Mouse (Mus musculus): ENCODE results near the gene Psen2.

Gene Psen2

GRCm38 (mm10) chr1:180274725-180275308 lies 11.6 kb upstream of the Psen2 start:
- peak; percentile 87 for DNase-seq (ENCODE audit: low read depth, low spot score)

GRCm38 (mm10) chr1:180269033-180269432 lies 5.8 kb upstream of the Psen2 start:
- DNase-seq (ENCODE audit: low read depth, low spot score) = no peak

GRCm38 (mm10) chr1:180268249-180269031 lies 5.2 kb upstream of the Psen2 start:
- peak; percentile 93 for DNase-seq (ENCODE audit: low read depth, low spot score)

GRCm38 (mm10) chr1:180267151-180267550 lies 3.9 kb upstream of the Psen2 start:
- no peak for DNase-seq (ENCODE audit: low read depth, low spot score)

- no peak for DNase-seq (ENCODE audit: low read depth, low spot score)
Measured at GRCm38 (mm10) chr1:180265399-180265798, 2.2 kb upstream of the Psen2 start.

DNA sequence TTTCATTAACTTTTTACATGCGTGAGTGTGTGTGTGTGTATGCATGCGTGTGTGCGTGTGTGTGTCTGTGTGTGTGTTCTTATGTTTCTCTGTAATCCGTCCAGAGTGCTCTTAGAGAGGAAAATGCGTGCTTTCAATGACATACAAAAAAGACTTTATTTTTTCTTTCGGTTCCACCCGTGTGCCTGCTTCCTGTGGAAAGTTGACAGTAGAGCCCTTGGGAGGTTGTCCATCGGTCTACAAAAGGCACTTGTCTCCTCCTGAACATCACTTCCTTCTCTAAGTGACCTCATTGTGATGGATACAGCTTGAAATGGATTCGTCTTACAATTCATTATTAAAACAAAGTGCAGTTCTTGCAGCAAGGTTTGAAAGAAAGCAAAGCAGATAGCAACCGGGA lies 1.6 kb upstream of the Psen2 start:
- DNase-seq (ENCODE audit: low read depth, low spot score) = no peak

DNA sequence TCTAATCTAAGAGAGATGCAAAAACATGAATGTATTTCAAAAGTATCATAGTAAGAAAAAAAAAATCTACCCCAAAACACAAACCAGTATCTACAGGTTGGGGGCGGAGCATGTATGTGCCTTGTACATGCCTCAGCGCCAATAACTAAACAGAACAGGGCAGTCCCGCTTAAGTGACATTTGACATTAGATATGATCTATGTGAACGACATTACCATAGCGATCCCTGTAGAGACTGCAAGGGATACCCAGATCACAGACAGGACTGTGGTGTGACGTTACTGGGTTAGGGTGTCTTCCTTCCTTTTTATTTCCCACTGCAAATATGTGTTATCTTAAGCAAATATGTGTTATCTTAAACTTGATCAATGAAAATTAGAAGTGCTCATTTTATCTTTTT lies 1.2 kb upstream of the Psen2 start:
- DNase-seq (ENCODE audit: low read depth, low spot score) = no peak

DNA sequence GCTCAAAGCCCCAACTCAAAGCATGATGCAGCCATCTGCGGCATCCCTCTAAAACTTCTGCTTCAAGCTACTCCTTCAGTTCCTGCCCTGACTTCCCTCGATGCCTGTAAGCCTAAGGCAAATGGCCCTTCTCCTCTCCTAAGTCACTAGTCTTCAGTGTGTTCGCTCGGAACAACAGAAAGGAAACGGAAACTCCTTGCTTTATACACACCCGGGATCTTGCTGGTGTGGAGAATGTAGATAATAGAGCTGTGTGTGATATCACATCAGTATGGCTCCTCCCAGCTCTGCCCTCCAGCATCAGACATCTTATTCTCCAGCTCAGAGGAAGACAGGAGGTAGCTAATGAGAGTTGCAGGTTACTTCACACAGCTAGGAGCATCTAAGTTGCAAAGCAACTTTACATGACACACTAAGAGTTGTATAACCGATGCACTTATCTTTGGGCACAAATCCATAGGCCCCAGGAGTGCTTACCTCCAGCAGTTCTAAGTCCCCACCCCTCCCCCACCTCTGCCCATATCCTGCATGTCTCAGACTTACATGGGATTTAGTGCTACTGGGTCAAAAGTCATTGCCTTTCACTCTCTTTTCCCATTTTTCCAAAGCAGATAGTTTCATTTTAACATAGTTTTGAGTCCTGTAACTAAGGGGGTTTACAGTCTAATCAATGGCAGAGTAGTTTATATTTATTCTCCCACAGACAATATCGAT lies 1.2 kb downstream of the Psen2 start:
- DNase-seq (ENCODE audit: low read depth, low spot score) = no peak

GRCm38 (mm10) chr1:180261415-180261814 lies 1.8 kb downstream of the Psen2 start:
- DNase-seq (ENCODE audit: low read depth, low spot score) = no peak

DNA sequence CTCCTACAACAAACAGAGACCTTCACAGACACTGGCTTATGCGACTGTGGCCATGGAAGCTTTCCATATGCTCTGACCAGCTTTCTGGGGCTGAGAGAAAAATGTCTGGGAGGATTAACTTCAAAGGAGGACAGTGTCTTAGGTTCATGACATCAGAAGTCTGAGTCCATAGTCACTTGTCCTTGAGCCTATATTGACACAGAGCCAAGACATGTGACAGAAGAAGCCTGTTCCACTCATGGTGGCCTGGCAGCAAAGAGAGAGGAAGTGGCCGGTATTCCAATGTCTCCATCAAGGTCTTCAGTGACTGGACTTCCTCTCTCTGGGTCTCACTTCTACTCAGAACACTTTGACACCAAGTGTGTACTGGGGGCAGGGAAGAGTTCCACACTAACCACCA lies 2.4 kb downstream of the Psen2 start:
- DNase-seq (ENCODE audit: low read depth, low spot score) = peak; percentile 33

DNA sequence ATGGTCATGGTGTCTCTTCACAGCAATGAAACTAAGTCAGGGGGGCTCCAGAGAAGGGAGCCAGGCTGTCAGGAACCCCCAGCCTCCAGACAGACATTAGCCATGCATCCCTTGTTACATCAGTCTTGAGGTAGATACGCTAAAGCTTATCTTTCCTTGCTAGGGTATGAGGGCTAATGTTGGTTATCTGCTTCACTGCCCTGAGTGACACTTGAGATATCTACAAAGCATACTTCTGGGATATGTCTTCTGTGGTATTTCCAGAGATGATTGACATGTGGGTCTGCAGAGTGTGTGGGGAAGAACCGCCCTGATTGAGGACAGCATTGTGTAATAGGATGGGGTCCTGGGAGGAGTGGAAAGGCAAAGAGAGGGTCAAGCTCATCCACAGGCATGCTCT lies 3.5 kb downstream of the Psen2 start:
- no peak for DNase-seq (ENCODE audit: low read depth, low spot score)

DNA sequence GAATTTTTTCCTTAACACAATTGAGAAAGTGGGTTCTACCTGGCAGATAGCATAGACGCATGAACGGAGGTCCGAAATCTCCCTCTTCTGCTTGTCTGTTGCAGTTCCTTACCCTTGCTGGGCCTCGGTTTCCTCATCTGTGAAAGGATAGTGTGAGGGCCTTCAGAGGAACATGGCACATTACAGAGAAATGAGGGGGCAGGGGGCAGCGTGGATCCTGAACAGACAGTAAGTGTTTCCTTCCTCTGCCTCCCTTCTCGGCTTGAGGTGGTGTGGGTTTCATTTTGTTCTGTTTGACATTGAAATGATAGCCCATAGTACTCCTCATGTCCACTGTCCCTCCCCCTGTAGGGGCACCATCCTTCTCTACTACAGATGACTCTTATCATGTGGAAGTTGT lies 5.8 kb downstream of the Psen2 start:
- DNase-seq (ENCODE audit: low read depth, low spot score) = no peak

GRCm38 (mm10) chr1:180256866-180257265 lies 6.4 kb downstream of the Psen2 start:
- no peak for DNase-seq (ENCODE audit: low read depth, low spot score)

DNA sequence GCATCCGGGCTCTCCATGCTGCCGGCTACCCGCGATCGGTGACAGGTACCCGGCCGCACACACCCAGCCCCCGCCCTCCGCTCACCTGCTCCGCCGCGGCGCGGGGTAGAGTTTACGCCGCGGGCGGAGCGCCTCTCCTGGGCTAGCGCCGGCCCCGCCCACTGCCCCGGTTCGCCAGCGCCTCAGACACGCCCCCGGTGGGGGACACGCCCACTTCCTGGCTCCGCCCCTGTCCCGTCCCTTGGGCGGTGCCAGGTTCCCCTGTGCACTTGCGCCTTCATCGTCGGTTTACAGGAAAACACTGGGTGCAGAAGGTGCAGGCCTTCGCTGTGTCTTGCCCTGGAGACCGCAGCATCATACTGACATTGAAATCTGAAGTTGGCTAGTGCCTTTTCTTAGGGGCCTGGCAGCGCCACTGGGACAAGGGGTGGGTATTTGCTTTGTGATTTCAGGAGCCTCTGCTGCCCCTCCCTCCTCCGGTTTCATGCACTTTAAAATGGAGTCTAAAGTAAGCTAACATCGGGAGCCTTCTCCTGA lies 7.0 kb downstream of the Psen2 start:
- DNase-seq (ENCODE audit: low read depth, low spot score) = peak; percentile 97

- DNase-seq (ENCODE audit: low read depth, low spot score) = peak; percentile 53
Measured at GRCm38 (mm10) chr1:180255294-180256117, 7.7 kb downstream of the Psen2 start.

- no peak for DNase-seq (ENCODE audit: low read depth, low spot score)
Measured at GRCm38 (mm10) chr1:180254316-180254715, 8.9 kb downstream of the Psen2 start.

DNA sequence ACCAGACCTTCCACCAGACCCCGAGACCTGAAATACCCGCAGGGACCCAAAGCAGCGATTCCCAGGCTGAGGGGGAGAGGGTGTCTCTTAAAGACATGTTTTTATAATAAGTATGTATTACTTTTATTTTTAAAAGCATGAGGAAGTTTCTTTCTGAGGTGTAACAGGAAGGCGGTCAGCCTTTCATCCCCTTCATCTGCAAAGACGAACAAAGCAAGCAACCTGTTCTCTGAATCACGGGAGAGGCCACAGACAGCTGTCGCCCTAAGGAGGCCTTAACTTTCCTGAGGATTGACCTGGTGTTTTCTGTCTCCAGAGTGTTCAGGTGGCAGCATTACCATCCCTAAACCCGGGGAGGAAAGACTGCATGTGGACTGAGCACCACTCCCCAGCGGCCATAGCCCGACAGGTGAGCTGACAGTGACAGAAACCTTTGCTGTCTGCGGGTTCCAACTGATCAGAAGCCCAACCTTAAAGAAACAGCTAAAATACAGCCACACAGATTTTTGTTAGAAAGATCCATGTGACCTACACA lies 10.5 kb downstream of the Psen2 start:
- DNase-seq (ENCODE audit: low read depth, low spot score) = no peak

- DNase-seq (ENCODE audit: low read depth, low spot score) = no peak
Measured at GRCm38 (mm10) chr1:180251176-180252048, 11.8 kb downstream of the Psen2 start.

- DNase-seq (ENCODE audit: low read depth, low spot score) = no peak
Measured at GRCm38 (mm10) chr1:180250441-180250830, 12.8 kb downstream of the Psen2 start.

- DNase-seq (ENCODE audit: low read depth, low spot score) = peak; percentile 93
Measured at GRCm38 (mm10) chr1:180249666-180250440, 13.4 kb downstream of the Psen2 start.
